Mouse (Mus musculus): ENCODE data around the gene Gmnn.

Gmnn gene

GRCm38 (mm10) chr13:24709656-24710396 lies 51.9 kb downstream of the Gmnn start:
- no peak for DNase-seq (ENCODE audit: low spot score in 2 of 2)

GRCm38 (mm10) chr13:24702128-24702527 lies 59.6 kb downstream of the Gmnn start:
- no peak for DNase-seq (ENCODE audit: low spot score in 2 of 2)
